Mouse (Mus musculus) heart, adult 8-10 months (tissue): ENCODE results near the gene Tedc1. TPM values are rescaled to one million over a fixed set of nuclear protein-coding genes. Genes with fewer than 3 reads are reported as not detected.

Source experiments
- DNase-seq: peaks from one replicate; pipeline ENCODE4 v3.0.0; 2022; ENCODE audit warnings: low spot score
- total RNA-seq, 4 experiments: library from RNA; stranded (reverse); gene quantifications; 2 replicates each; pipeline ENCODE4 v1.2.4; 2022

The Tedc1 gene
- total RNA-seq, 4 experiments from 2014 or later = 0.12 to 0.49 (median 0.33) TPM

DNA sequence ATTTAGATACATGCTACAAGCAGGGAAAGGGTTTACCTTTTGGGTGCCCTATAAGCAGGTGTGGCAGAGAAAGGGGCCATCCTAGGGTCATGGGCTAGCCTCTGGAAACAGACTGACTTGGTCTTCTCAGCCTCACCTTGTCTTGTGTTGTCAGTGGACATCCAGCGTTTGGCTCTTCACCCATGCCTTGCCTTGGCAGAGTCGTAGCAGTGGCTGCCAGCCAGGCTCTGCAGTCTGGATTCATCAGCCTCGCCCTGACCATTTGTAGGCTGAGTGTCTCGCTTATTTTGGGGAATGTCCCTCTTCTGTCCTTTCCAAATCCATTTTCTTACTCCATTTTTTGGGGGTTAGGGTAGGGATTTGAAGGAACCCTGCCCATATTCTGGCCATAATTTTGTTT lies 45.1 kb downstream of the Tedc1 start:
- no peak for DNase-seq

DNA sequence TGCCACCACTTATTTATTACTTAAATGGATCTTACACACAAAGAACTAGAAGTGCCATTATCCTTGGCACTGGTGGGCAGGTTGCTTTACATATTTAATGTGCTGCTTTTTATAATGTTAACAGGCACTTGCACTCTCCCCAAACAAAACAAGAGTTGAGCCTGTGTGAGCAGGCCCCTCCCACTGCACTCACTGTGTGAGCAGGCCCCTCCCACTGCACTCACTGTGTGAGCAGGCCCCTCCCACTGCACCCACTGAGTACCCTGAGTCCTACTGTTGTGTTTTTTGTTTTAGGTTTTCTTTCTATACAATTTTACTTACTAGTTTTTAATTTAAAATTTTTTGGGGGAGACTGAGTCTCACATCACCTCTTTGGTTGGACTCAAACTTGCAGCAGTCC lies 45.8 kb downstream of the Tedc1 start:
- DNase-seq = no peak

DNA sequence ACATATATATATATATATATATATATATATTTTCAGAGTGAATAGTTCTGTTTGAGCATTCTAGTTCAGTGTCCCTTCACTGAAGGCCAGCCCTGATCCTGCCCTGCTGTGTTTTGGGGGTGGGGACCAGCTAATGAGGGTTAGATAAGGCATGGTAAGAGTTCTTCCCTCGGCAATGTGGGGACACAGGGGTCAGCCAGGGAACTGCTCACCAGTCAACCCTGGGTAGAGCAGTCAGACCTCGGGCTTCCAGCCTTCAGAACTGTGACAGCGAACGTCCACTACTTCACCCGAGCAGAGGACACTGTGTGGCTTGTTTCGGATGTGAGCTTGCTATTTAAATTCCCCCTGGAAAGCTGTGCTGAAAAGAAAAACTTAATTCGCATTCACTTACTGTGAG lies 47.3 kb downstream of the Tedc1 start:
- no peak for DNase-seq

DNA sequence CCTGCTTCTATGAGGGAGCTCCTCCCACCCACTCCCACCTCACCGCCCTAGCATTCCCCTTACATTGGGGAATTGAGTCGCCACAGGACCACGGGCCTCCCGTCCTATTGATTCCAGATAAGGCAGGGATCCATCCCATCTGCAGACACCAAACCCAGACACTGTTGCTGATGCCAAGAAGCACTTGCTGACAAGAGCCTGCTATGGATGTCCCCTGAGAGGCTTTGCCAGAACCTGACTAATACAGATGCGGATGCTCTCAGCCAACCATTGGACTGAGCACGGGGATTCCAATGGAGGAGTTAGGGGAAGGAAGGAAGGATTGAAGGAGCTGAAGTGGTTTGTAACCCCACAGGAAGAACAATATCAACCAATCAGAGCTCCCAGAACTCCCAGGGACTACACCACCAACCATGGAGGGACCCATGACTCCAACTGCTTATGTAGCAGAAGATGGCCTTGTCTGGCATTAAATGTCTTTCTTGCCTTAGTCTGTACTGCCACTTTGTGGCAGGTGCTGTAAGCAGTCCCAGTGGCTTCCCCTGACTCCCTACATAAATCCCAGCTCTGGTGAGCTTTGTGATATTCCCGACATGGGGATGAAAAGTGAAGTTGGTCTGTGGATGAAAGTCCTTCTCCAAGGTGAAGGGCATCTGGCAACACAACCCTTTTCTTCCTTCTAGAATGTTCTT lies 49.2 kb downstream of the Tedc1 start:
- DNase-seq = no peak

- no peak for DNase-seq
These were observed 51.5 kb downstream of the Tedc1 start for GRCm38 (mm10) chr12:113207737-113208136.

DNA sequence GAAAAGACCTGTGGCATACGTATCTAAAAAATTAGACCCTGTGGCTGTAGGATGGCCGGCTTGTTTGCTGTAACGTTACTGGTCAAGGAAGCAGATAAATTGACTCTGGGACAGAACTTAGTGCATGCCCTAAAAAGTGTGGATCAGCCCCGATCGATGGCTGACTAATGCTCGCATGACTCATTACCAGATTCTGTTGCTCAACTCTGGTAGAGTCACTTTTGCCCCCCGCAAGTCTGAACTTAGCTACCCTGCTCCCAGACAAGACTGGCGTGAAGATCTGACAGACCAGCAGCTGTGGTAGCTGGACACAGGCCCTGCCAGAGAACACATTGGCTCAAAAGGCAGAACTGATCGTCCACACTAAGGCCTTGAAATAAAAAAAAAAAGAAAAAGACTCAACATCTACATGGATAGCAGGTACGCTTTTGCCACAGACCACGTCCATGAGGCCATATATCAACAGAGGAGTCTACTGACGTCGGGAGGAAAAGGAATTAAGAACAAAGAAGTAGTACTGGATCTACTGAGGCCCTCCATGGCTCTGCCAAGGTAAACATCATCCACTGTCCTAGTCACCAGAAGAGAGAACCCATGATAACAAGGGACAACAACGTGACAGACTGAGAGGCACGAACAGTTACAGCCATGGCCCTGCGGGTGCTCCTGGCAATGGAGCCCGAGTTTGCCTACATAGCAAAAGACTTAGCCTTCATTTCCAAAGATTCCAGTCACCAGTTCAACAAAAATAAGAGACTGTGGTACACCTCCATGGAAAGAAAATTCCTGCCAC lies 54.6 kb downstream of the Tedc1 start:
- no peak for DNase-seq

- no peak for DNase-seq
These were observed 55.6 kb downstream of the Tedc1 start for GRCm38 (mm10) chr12:113211772-113212171.

- DNase-seq = no peak
These were observed 56.2 kb downstream of the Tedc1 start for GRCm38 (mm10) chr12:113212326-113212924.

- DNase-seq = no peak
These were observed 57.0 kb downstream of the Tedc1 start for GRCm38 (mm10) chr12:113213226-113213625.

DNA sequence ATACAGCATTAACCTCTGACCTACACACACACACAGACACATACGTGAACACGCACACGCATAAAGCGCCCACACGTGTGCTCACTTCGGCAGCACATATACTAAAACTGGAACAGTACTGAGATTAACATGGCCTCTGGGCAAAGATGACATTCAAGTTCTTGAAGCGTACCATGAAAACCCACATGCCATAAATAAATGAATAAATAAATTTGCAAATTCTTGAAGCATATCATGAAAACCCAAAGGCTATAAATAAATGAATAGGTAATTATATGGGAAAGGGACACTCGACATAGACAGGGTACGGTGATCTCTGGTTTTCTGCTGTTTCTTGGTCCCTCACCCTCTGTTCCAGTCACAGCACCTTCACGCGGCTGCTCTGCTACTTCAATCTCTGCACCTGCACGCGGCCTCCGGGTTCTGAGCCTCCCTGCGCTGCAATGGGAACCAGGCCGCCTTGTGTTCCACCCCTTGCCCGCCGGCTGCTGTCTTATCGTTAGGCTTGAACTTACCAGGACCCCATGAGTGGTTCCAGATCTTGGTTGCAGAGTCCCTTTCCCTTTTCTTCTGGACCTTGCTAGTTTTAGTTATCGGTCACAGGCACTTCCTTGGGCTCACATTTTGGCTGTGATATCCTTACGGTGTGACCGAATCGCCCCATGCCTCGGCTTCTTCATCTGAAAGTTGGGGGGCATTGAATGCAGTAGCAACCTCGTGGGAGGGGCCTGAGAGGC lies 58.0 kb downstream of the Tedc1 start:
- DNase-seq = no peak

- DNase-seq = no peak
These were observed 58.9 kb downstream of the Tedc1 start for GRCm38 (mm10) chr12:113214972-113215666.

Other genes with a start within 250 kb of the Tedc1 start
- 10 to 100 TPM; 25.1 to 30.4 (median 29.8) TPM for gene Jag2, start 226.6 kb upstream of the Tedc1 start, total RNA-seq
- gene Nudt14, start 214.3 kb upstream of the Tedc1 start, total RNA-seq = 10 to 100 TPM in 1 of 4 experiments, 1 to 10 TPM in 3; 7.0 to 11.7 (median 8.5) TPM
- gene Btbd6, start 179.9 kb upstream of the Tedc1 start, total RNA-seq = 10 to 100 TPM; 21.6 to 29.6 (median 26.3) TPM
- gene Brf1, start 155.7 kb upstream of the Tedc1 start, total RNA-seq = 10 to 100 TPM; 22.9 to 28.1 (median 24.6) TPM
- 10 to 100 TPM; 30.4 to 38.2 (median 36.1) TPM for gene Pacs2, start 141.9 kb upstream of the Tedc1 start, total RNA-seq
- not detected for gene Tex22, start 81.9 kb upstream of the Tedc1 start, total RNA-seq
- gene Mta1, start 58.1 kb upstream of the Tedc1 start, total RNA-seq = 10 to 100 TPM; 45.0 to 47.2 (median 46.1) TPM
- 1,000 to 10,000 TPM; 1,612 to 1,913 (median 1,690) TPM for gene Crip2, start 16.2 kb upstream of the Tedc1 start, total RNA-seq
- gene Crip1, start 10.1 kb upstream of the Tedc1 start, total RNA-seq = 100 to 1,000 TPM; 154 to 215 (median 169) TPM
- gene Tmem121, start 29.5 kb downstream of the Tedc1 start, total RNA-seq = under 1 TPM in 2 of 4 experiments, not detected in 2; 0.16 to 0.22 TPM